In the genomic region with DNA sequence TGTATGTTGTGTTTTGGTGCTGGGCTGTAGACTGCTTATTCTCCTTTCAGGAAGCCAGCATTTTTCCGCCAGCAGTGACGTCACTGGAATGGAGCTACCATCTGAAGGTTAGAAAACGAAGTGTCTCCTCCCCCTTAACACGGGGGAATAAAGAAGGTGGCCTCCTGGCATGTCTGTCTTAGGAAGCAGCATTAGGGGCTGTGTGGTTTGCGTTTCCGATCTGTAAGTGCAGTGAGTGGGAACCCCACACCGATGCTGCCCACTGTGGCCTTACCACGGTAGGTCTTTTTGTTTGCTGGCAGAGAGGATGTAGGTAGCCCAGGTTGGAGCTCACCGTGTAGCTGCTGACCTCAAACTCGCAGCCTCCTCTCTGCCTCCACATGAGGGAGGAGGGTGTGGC, we compare ENCODE assay signal across 18 mouse cellular contexts. TPM values are rescaled to one million over a fixed set of nuclear protein-coding genes. Genes with fewer than 3 reads are reported as not detected.
DNase-seq lines count a peak whose midpoint lies in the region; ATAC-seq lines count a peak whose summit lies in the region.
"Had no signal": no experiment of that assay in that cellular context is flagged by ENCODE, and none has a peak within 500 bp of the region (broad histone marks: within the 10 kb centered on the region; RNA-seq: fewer than 3 reads in every experiment).

No protein-coding gene starts in this region.

- peak; percentile 69 for ATAC-seq in common myeloid progenitor, adult 5-6 weeks (replicated peaks; ENCODE audit: low read depth, poor library complexity, severe bottlenecking)
- ATAC-seq in granulocyte monocyte progenitor cell, adult 5-6 weeks (replicated peaks; ENCODE audit: poor library complexity, severe bottlenecking) = 0 out of 2 replicates have a peak, but pooled peaks have one; percentile 15
- ATAC-seq: forebrain, embryonic 13.5 days; forebrain, embryonic 15.5 days had no signal

- intact Hi-C loops in heart, postnatal 14 days (cut with DNase I) = no loop called here

- DNase-seq in induced T-regulatory cell, adult 2 months (ENCODE audit: low read depth) = peak; percentile 25
- DNase-seq in naive thymus-derived CD4-positive, alpha-beta T cell, adult 2 months (ENCODE audit: low read depth) = peak; percentile 22
- DNase-seq in heart, postnatal 14 days = no peak
- no peak for DNase-seq in layer of hippocampus, adult 9-10 months (ENCODE audit: low spot score)
- no peak for DNase-seq in neural tube, embryonic 10.5 days (ENCODE audit: extremely low spot score, low spot score)
- DNase-seq: adrenal gland, adult 2 months; adrenal gland, postnatal 10 days; adrenal gland, postnatal 25 days; cerebellum, adult 11 months; cerebellum, adult 18-20 months; cerebellum, adult 8-10 months; cerebellum, adult 9-11 months; cerebellum, postnatal 14 days; cerebellum, postnatal 36 days had no signal

RNA-seq across cellular contexts. Expression of a gene that starts 22.7 kb away (rescaled TPM):
- total RNA-seq in common myeloid progenitor, adult 5-6 weeks (2017) = 52.0 and 54.0 TPM in 2 replicates
- 163 and 170 TPM in 2 replicates for total RNA-seq in granulocyte monocyte progenitor cell, adult 5-6 weeks (2014; fragmentation: Nextera tagmentation)
- 165 and 177 TPM in 2 replicates for total RNA-seq in granulocyte monocyte progenitor cell, adult 5-6 weeks (2017)
- 1 to 10 TPM; 6.0 to 7.1 TPM for total RNA-seq in heart, postnatal 14 days (2021)

RNA-seq across cellular contexts. Expression of a gene that starts 22.9 kb away (rescaled TPM):
- 5.4 and 7.4 TPM in 2 replicates for total RNA-seq in common myeloid progenitor, adult 5-6 weeks (2017)
- total RNA-seq in granulocyte monocyte progenitor cell, adult 5-6 weeks (2014; fragmentation: Nextera tagmentation) = 1.3 and 15.1 TPM in 2 replicates
- 3.9 and 5.0 TPM in 2 replicates for total RNA-seq in granulocyte monocyte progenitor cell, adult 5-6 weeks (2017)
- total RNA-seq in heart, postnatal 14 days (2021) = 1 to 10 TPM; 6.6 to 8.6 TPM

RNA-seq across cellular contexts. Expression of a gene that starts 30.1 kb away (rescaled TPM):
- 10.0 and 14.2 TPM in 2 replicates for total RNA-seq in common myeloid progenitor, adult 5-6 weeks (2017)
- 22.9 and 25.7 TPM in 2 replicates for total RNA-seq in granulocyte monocyte progenitor cell, adult 5-6 weeks (2014; fragmentation: Nextera tagmentation)
- total RNA-seq in granulocyte monocyte progenitor cell, adult 5-6 weeks (2017) = 8.7 and 9.7 TPM in 2 replicates
- 10 to 100 TPM; 25.3 to 25.8 TPM for total RNA-seq in heart, postnatal 14 days (2021)

Comparison
In these comparisons a context has a peak if more than half of its experiments do, and no peak if none do; other contexts are left out.
1. DNase-seq: peak in induced T-regulatory cell, adult 2 months (single experiment) and naive thymus-derived CD4-positive, alpha-beta T cell, adult 2 months (single experiment); none in heart, postnatal 14 days (0 of 2), layer of hippocampus, adult 9-10 months (single experiment) and neural tube, embryonic 10.5 days (single experiment).